Mouse (Mus musculus): ENCODE data around the gene Immp1l.

The Immp1l gene

GRCm38 (mm10) chr2:105903896-105904756, at the start of gene Immp1l, which contains the start of gene Elp4:
Gene Immp1l (plus strand): TSS chr2:105904638.
Gene Elp4 (minus strand): TSS chr2:105904564.
- peak; percentile 96 for DNase-seq (ENCODE audit: low read depth, low spot score)

- no peak for DNase-seq (ENCODE audit: low read depth, low spot score)
Measured at GRCm38 (mm10) chr2:105854740-105855139, 49.7 kb upstream of the Immp1l start.

GRCm38 (mm10) chr2:105873403-105873802, 31.0 kb upstream of the Immp1l start:
- DNase-seq (ENCODE audit: low read depth, low spot score): no peak

- DNase-seq (ENCODE audit: low read depth, low spot score): no peak
Measured at GRCm38 (mm10) chr2:105890816-105891215, 13.6 kb upstream of the Immp1l start.

DNA sequence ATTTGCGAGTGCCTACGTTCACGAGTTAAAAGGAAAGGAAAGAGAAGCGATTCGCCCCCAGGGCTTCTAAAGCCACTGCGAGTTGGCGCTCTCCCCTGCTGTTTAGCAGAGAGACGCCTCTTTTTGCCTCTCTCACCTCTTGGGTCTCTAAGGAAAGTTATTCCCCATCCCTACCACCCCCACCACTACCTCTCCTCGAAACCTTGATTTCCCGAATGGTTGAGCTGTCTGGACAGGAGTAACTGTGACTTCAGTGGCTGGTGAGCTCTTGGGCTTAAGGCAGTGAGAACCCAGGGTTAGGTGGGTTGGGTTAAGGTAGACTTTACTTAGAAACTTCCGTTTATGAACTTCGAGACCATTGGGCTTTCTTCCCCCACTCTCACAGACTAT, 314 bp downstream of the Immp1l start:
- DNase-seq (ENCODE audit: low read depth, low spot score): no peak

DNA sequence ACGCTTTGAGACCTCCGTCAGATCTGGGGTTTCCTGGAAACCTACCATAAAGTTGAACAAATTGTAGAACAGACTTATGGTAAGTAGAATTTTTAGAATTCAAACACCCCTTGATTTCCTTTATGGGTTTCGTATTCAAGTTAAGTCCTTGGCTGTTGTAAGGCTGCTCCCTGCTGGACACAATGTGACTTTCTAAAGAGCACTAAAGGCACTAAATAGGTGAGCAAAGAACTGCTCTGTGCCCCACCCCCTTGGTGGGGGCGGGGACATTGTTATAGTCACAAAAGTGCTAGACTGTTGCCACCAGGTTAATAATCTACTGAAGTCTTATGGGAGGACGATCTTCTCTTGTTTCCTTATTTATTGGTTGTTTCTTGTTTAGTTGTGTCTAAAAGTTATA, 3.9 kb downstream of the Immp1l start:
- peak; percentile 64 for DNase-seq (ENCODE audit: low read depth, low spot score)

DNA sequence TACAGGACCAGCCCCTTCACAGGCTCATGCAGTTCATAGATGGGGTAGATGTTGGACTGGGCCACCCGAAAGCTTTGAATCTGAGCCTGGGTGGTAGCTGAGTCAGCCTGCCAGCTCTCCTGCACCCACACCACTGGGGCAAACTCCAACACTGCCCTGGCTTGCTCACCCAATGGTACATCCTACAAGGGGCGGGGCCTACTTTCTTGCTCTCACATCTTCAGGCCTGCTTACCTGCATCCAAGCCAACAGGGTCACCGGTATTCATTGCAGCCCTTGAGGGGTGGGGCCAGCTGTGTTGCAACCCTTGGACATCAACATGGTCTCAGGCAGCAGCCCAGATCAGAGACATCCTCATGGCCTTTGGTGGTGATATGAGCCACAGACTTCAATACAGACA, 6.2 kb downstream of the Immp1l start:
- DNase-seq (ENCODE audit: low read depth, low spot score): no peak

DNA sequence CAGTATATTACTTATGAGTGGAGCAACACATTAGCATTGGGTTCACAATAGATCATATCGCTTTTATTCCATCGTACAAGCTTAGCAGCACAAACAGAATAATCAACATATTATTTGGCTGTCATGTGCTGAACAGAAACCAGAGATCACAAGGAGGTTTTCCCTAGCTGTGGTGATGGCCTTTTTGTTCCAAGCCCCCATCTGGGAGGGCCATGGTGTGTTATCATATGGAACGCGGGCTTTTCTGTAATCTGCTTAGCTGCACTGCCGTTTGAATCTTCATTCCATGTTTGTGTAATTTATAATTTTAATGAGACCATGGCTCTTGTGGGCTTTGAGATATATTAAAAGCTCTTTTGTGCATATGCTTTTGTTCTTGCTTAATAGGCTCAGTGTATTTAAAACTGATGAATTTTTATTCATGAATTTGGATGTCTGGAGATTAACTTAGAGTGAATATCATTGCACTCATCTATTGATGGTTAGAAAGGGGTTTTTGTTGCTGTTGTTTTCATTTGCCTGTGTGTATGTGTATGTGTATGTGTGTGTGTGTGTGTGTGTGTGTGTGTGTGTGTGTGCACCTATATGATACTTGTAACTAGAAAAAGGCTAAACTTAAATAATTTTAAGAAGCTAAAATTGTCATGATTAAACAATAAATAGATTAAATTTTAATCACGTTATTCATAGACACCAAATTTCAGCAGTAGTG, 9.4 kb downstream of the Immp1l start:
- DNase-seq (ENCODE audit: low read depth, low spot score): no peak

- DNase-seq (ENCODE audit: low read depth, low spot score): no peak
Measured at GRCm38 (mm10) chr2:105916671-105917070, 12.2 kb downstream of the Immp1l start.

GRCm38 (mm10) chr2:105917623-105918346, 13.3 kb downstream of the Immp1l start:
- DNase-seq (ENCODE audit: low read depth, low spot score): no peak

DNA sequence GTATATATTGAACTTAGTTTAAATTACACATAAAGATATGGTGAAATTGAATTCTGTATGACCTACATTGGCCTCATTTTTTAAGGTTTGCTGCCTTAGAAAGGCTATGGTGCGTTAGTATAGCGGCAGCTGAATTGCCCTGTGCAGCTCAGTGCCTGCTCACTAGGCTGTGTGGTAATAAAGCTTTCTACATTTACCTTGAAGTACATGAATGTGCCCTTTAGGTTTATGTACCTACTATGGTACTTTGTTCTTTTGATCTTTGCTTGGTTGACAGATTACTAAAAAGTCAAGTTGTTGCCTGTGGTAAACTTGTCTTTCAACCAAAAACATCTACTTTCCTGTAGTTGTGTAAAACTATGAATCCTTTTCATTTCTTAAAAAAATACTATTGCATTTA, 45.7 kb downstream of the Immp1l start:
- no peak for DNase-seq (ENCODE audit: low read depth, low spot score)

DNA sequence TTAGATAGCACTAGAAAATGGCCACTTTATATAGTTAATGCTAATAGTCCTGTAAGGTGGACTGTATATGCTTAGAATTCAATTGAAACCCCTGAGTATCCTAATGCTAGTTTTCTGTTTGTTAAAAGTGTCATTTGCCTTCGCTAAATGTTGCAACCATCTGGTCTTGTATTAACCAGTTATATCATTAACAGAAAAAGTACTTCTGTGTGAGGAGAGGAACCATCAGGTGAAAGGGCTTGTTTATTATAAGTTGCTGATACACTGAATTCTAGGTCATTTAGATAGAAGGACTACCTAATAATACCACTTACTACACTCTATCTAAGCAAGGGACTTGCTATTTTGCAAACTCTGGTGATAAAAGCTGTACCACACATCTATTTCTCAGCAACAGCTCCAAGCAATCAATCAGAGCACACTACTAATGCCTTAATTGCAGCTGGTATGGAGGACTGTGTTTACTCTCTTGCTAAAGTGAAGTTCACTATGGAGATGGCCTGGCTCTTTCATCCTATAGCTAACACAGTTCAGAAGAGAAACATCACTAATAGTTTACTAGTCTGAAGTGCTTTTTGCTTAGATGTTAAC, 47.0 kb downstream of the Immp1l start:
- DNase-seq (ENCODE audit: low read depth, low spot score): no peak

GRCm38 (mm10) chr2:105953862-105954261, 49.4 kb downstream of the Immp1l start:
- DNase-seq (ENCODE audit: low read depth, low spot score): no peak

GRCm38 (mm10) chr2:105963447-105963846, 59.0 kb downstream of the Immp1l start:
- no peak for DNase-seq (ENCODE audit: low read depth, low spot score)

- no peak for DNase-seq (ENCODE audit: low read depth, low spot score)
Measured at GRCm38 (mm10) chr2:105973941-105974340, 69.5 kb downstream of the Immp1l start.

DNA sequence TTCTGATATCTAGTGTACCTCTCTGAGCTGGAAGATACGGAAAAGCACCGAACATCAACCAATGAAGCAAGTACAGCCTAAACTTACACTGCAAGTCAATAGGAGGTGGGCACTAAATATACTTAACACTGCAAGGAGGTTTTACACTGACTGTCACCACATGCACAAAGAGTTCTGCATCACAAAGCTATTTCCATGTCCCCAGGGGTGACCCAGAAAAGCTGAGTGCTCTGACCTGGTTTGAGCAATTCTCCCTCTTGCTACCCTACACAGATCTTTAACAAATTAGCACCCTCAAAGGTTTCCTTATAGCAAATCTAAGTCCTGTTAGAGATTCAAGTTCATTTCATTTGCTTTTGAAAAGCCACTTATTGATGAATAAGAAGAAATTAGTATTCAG, 73.6 kb downstream of the Immp1l start:
- no peak for DNase-seq (ENCODE audit: low read depth, low spot score)

DNA sequence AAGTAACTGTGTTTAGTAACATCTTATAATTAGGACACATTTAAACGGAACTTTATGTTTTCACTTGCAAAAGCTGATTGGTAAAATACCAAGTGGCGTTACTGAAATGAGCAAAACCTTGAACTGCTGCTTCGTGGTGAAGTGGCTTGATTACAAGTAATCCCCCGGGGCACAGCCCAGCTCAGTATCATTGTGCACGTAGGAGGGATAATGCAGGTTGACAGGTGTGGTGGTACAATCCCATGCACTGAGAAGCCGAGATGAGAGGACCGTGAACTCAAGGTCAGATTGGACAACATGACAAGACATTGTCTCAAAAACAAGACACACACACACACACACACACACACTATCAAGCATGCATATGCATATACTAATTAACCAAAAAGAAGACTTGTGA, 80.8 kb downstream of the Immp1l start:
- DNase-seq (ENCODE audit: low read depth, low spot score): no peak

DNA sequence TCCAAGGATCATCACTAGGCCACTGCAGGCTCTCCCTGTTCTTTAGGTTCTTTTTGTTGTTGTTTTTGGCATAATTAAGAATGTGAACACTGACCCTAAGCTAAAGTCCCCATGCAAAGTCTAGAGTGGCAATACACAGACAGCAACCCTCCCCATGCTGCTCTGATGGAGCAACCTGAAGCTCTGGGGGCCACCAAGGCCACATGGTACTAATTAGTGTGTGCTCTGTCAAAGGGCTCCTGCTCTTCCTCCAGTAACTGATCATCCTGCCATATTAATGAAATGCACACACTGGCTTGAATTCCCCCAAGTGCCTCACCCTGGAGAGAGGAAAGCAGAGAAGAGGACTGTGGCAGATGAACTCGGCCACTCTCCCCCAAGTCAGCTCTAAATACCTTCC, 82.7 kb downstream of the Immp1l start:
- no peak for DNase-seq (ENCODE audit: low read depth, low spot score)

DNA sequence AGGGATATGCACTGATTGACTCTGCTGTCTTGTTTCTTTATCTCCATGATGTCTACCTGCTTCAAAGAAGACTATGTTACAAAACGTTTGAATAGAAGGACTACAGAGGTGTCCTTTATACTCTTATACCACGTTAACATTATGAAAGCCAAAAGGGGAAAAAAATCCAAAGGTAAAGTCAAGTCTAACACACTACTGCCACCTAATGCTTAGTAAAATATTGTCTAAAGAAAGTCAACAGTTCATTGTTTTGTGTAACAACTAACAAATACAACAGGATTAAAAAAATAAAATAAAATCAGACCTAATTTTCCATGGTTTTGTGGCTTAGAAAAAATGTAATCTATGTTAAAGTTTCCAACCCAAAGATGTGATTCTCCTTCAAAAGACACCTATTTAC, 83.6 kb downstream of the Immp1l start:
- DNase-seq (ENCODE audit: low read depth, low spot score): no peak

GRCm38 (mm10) chr2:106002835-106003739, 98.6 kb downstream of the Immp1l start, which contains the start of gene Dnajc24:
Gene Dnajc24 (minus strand): TSS chr2:106003549.
- peak; percentile 94 for DNase-seq (ENCODE audit: low read depth, low spot score)

DNA sequence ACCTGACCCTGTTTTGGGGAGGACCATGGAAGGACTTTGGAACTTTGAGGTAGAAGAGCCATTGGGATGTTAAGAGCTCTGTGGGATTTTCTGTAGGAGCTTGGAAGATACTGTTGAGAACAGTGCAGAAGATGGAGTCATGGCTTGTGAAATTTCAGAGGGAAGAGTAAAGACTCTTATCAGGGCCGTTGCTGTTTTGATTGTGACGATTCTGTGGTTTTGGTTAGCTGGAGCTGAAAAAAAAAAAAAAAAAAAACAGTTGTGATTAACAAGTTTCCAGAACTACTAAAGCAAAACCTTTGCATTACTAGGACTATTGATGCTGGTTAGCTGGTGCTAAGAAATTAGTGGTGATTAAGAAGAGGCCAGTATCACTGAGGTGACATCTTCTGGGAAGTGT, 104.0 kb downstream of the Immp1l start:
- no peak for DNase-seq (ENCODE audit: low read depth, low spot score)
